Mouse (Mus musculus): ENCODE measurements around the gene Clnk.
A peak's percentile ranks its signal among the peaks of the same experiment; 100 is the strongest.

Clnk gene

GRCm38 (mm10) chr5:38798910-38799309, 77.7 kb downstream of the Clnk start:
- no peak for TF ChIP-seq POU5F1 (IDR thresholded peaks at IDR 0.05; ENCODE audit: borderline replicate concordance, low read length)
- TF ChIP-seq NANOG (IDR thresholded peaks at IDR 0.05; ENCODE audit: borderline replicate concordance, low read length), result no peak
- TF ChIP-seq CTCF (conservative IDR thresholded peaks at IDR 0.05; ENCODE audit: low read length), result no peak
- H3K9me3 ChIP-seq (ENCODE audit: low read length), result no peaks in the 10 kb centered on the region
- no peaks in the 10 kb centered on the region for H3K36me3 ChIP-seq (ENCODE audit: insufficient read depth, low read length)
- no peaks in the 10 kb centered on the region for H3K27me3 ChIP-seq (ENCODE audit: insufficient read depth, low read length)
- H3K4me1 ChIP-seq (replicated peaks; ENCODE audit: low read depth, low read length), result peaks cover 3% of the 10 kb centered on the region; the same call in 1 of the 2 replicates
- no peak overlapping the region for H3K4me3 ChIP-seq (replicated peaks; ENCODE audit: low read length)

GRCm38 (mm10) chr5:38795139-38795538, 81.5 kb downstream of the Clnk start:
- no peak overlapping the region for H3K4me3 ChIP-seq (replicated peaks; ENCODE audit: low read length)
- no peak for TF ChIP-seq POU5F1 (IDR thresholded peaks at IDR 0.05; ENCODE audit: borderline replicate concordance, low read length)
- peaks cover 3% of the 10 kb centered on the region; the same call in 1 of the 2 replicates for H3K4me1 ChIP-seq (replicated peaks; ENCODE audit: low read depth, low read length)
- no peaks in the 10 kb centered on the region for H3K27me3 ChIP-seq (ENCODE audit: insufficient read depth, low read length)
- no peaks in the 10 kb centered on the region for H3K9me3 ChIP-seq (ENCODE audit: low read length)
- H3K36me3 ChIP-seq (ENCODE audit: insufficient read depth, low read length), result no peaks in the 10 kb centered on the region

- no peak for TF ChIP-seq CTCF (conservative IDR thresholded peaks at IDR 0.05; ENCODE audit: low read length)
- no peak for TF ChIP-seq NANOG (IDR thresholded peaks at IDR 0.05; ENCODE audit: borderline replicate concordance, low read length)
- no peak for TF ChIP-seq POU5F1 (IDR thresholded peaks at IDR 0.05; ENCODE audit: borderline replicate concordance, low read length)
- no peaks in the 10 kb centered on the region for H3K9me3 ChIP-seq (ENCODE audit: low read length)
Observed at GRCm38 (mm10) chr5:38791116-38791515, 85.5 kb downstream of the Clnk start.

GRCm38 (mm10) chr5:38788820-38789219, 87.8 kb downstream of the Clnk start:
- no peak for TF ChIP-seq CTCF (conservative IDR thresholded peaks at IDR 0.05; ENCODE audit: low read length)
- no peaks in the 10 kb centered on the region for H3K9me3 ChIP-seq (ENCODE audit: low read length)
- H3K36me3 ChIP-seq (ENCODE audit: insufficient read depth, low read length), result no peaks in the 10 kb centered on the region
- H3K4me1 ChIP-seq (replicated peaks; ENCODE audit: low read depth, low read length), result 0 out of 2 replicates have a peak, but pooled peaks cover 6% of the 10 kb centered on the region
- H3K27me3 ChIP-seq (ENCODE audit: insufficient read depth, low read length), result no peaks in the 10 kb centered on the region
- H3K4me3 ChIP-seq (replicated peaks; ENCODE audit: low read length), result no peak overlapping the region

More at GRCm38 (mm10) chr5:38791116-38791515, 85.5 kb downstream of the Clnk start:
- Histone ChIP-seq H3K4me1 (replicated peaks; ENCODE audit: low read depth, low read length) (peaks cover 9% of the 10 kb centered on the region; the same call in 1 of the 2 replicates), H3K4me3 (replicated peaks; ENCODE audit: low read length) (no peak overlapping the region), H3K27me3 (ENCODE audit: insufficient read depth, low read length) (no peaks in the 10 kb centered on the region), H3K36me3 (ENCODE audit: insufficient read depth, low read length) (no peaks in the 10 kb centered on the region)

GRCm38 (mm10) chr5:38787851-38788520, 88.6 kb downstream of the Clnk start:
- H3K36me3 ChIP-seq (ENCODE audit: insufficient read depth, low read length), result no peaks in the 10 kb centered on the region
- no peaks in the 10 kb centered on the region for H3K27me3 ChIP-seq (ENCODE audit: insufficient read depth, low read length)
- H3K4me3 ChIP-seq (replicated peaks; ENCODE audit: low read length), result no peak overlapping the region
- TF ChIP-seq NANOG (IDR thresholded peaks at IDR 0.05; ENCODE audit: borderline replicate concordance, low read length) (no peak), POU5F1 (IDR thresholded peaks at IDR 0.05; ENCODE audit: borderline replicate concordance, low read length) (no peak), CTCF (conservative IDR thresholded peaks at IDR 0.05; ENCODE audit: low read length) (no peak)
- H3K4me1 ChIP-seq (replicated peaks; ENCODE audit: low read depth, low read length), result 0 out of 2 replicates have a peak, but pooled peaks cover 6% of the 10 kb centered on the region
- H3K9me3 ChIP-seq (ENCODE audit: low read length), result no peaks in the 10 kb centered on the region

GRCm38 (mm10) chr5:38786126-38786525, 90.5 kb downstream of the Clnk start:
- Histone ChIP-seq H3K4me3 (replicated peaks; ENCODE audit: low read length) (no peak overlapping the region), H3K36me3 (ENCODE audit: insufficient read depth, low read length) (no peaks in the 10 kb centered on the region), H3K9me3 (ENCODE audit: low read length) (no peaks in the 10 kb centered on the region), H3K4me1 (replicated peaks; ENCODE audit: low read depth, low read length) (0 out of 2 replicates have a peak, but pooled peaks cover 6% of the 10 kb centered on the region), H3K27me3 (ENCODE audit: insufficient read depth, low read length) (no peaks in the 10 kb centered on the region)
- no peak for TF ChIP-seq POU5F1 (IDR thresholded peaks at IDR 0.05; ENCODE audit: borderline replicate concordance, low read length)
- no peak for TF ChIP-seq CTCF (conservative IDR thresholded peaks at IDR 0.05; ENCODE audit: low read length)
- TF ChIP-seq NANOG (IDR thresholded peaks at IDR 0.05; ENCODE audit: borderline replicate concordance, low read length), result no peak

GRCm38 (mm10) chr5:38785686-38786085, 90.9 kb downstream of the Clnk start:
- TF ChIP-seq CTCF (conservative IDR thresholded peaks at IDR 0.05; ENCODE audit: low read length) (no peak), NANOG (IDR thresholded peaks at IDR 0.05; ENCODE audit: borderline replicate concordance, low read length) (no peak), POU5F1 (IDR thresholded peaks at IDR 0.05; ENCODE audit: borderline replicate concordance, low read length) (no peak)

GRCm38 (mm10) chr5:38781813-38782212, 94.8 kb downstream of the Clnk start:
- Histone ChIP-seq H3K9me3 (ENCODE audit: low read length) (no peaks in the 10 kb centered on the region), H3K4me1 (replicated peaks; ENCODE audit: low read depth, low read length) (no peaks in the 10 kb centered on the region), H3K27me3 (ENCODE audit: insufficient read depth, low read length) (no peaks in the 10 kb centered on the region), H3K36me3 (ENCODE audit: insufficient read depth, low read length) (no peaks in the 10 kb centered on the region), H3K4me3 (replicated peaks; ENCODE audit: low read length) (no peak overlapping the region)
- TF ChIP-seq CTCF (conservative IDR thresholded peaks at IDR 0.05; ENCODE audit: low read length), result peak; percentile 91
- TF ChIP-seq NANOG (IDR thresholded peaks at IDR 0.05; ENCODE audit: borderline replicate concordance, low read length), result no peak
- no peak for TF ChIP-seq POU5F1 (IDR thresholded peaks at IDR 0.05; ENCODE audit: borderline replicate concordance, low read length)

More at GRCm38 (mm10) chr5:38785686-38786085, 90.9 kb downstream of the Clnk start:
- Histone ChIP-seq H3K36me3 (ENCODE audit: insufficient read depth, low read length) (no peaks in the 10 kb centered on the region), H3K9me3 (ENCODE audit: low read length) (no peaks in the 10 kb centered on the region), H3K4me1 (replicated peaks; ENCODE audit: low read depth, low read length) (0 out of 2 replicates have a peak, but pooled peaks cover 6% of the 10 kb centered on the region), H3K27me3 (ENCODE audit: insufficient read depth, low read length) (no peaks in the 10 kb centered on the region), H3K4me3 (replicated peaks; ENCODE audit: low read length) (no peak overlapping the region)

- Histone ChIP-seq H3K27me3 (ENCODE audit: insufficient read depth, low read length) (0 out of 2 replicates have a peak, but pooled peaks cover 3% of the 10 kb centered on the region), H3K4me3 (replicated peaks; ENCODE audit: low read length) (no peak overlapping the region), H3K4me1 (replicated peaks; ENCODE audit: low read depth, low read length) (peaks cover under 1% of the 10 kb centered on the region; the same call in 1 of the 2 replicates), H3K36me3 (ENCODE audit: insufficient read depth, low read length) (no peaks in the 10 kb centered on the region), H3K9me3 (ENCODE audit: low read length) (no peaks in the 10 kb centered on the region)
- TF ChIP-seq NANOG (IDR thresholded peaks at IDR 0.05; ENCODE audit: borderline replicate concordance, low read length) (no peak), CTCF (conservative IDR thresholded peaks at IDR 0.05; ENCODE audit: low read length) (no peak)
Observed at GRCm38 (mm10) chr5:38780631-38781030, 96.0 kb downstream of the Clnk start.

Data from E14TG2a.4 (cell line).